Comparison of ENCODE assay signal across 8 mouse cellular contexts in genomic region chr2:132251911-132252310, GRCm38 (mm10). TPM values are rescaled to one million over a fixed set of nuclear protein-coding genes. Genes with fewer than 3 reads are reported as not detected.
DNase-seq lines count a peak whose midpoint lies in the region; ATAC-seq and TF ChIP-seq lines count a peak whose summit lies in the region.

No protein-coding gene starts in this region.

- WGBS in heart, postnatal 0 days: 8% methylated on average over 8 of the region's 8 CpGs
- 12% methylated on average over 8 of the region's 8 CpGs for WGBS in hindbrain, embryonic 14.5 days
- 8% methylated on average over 8 of the region's 8 CpGs for WGBS in midbrain, embryonic 13.5 days

- H3K4me2 ChIP-seq in heart, postnatal 0 days (ENCODE audit: low read depth, low read length): peak overlapping the region; percentile 87
- H3K4me2 ChIP-seq in hindbrain, embryonic 14.5 days (replicated peaks): peak overlapping the region; percentile 94
- peak overlapping the region; percentile 67 for H3K4me2 ChIP-seq in midbrain, embryonic 13.5 days (replicated peaks)

- H3K27ac ChIP-seq in heart, postnatal 0 days (ENCODE audit: low read depth): no peak overlapping the region; the same call in 1 of the 2 replicates
- no peak overlapping the region for H3K27ac ChIP-seq in bone marrow macrophage, adult 2 months (ENCODE audit: insufficient read depth, low read depth, low read length)
- H3K27ac ChIP-seq in hindbrain, embryonic 14.5 days: no peak overlapping the region
- H3K27ac ChIP-seq in midbrain, embryonic 13.5 days: no peak overlapping the region

- DNase-seq in heart, postnatal 0 days (ENCODE audit: low spot score): no peak
- DNase-seq in heart, adult 11 months: no peak
- DNase-seq in hindbrain, embryonic 14.5 days (ENCODE audit: low spot score): no peak
- no peak for DNase-seq in cerebellum, adult 11 months
- no peak for DNase-seq in ovary, postnatal 36 days (ENCODE audit: low spot score)
- DNase-seq in kidney, adult 11 months: no peak

- TF ChIP-seq EP300 in heart, postnatal 0 days (IDR thresholded peaks at IDR 0.05; ENCODE audit: low read depth): no peak

- peak overlapping the region; percentile 64; the same call in 1 of the 2 replicates for H3K9ac ChIP-seq in heart, postnatal 0 days (replicated peaks; ENCODE audit: low read depth, low read length)
- H3K9ac ChIP-seq in hindbrain, embryonic 14.5 days: peak overlapping the region; percentile 55
- peak overlapping the region; percentile 67 for H3K9ac ChIP-seq in midbrain, embryonic 13.5 days (replicated peaks)

- no peaks in the 10 kb centered on the region for H3K9me3 ChIP-seq in heart, postnatal 0 days (replicated peaks; ENCODE audit: control insufficient read depth, low read length)
- H3K9me3 ChIP-seq in hindbrain, embryonic 14.5 days (ENCODE audit: control insufficient read depth, low read length): no peaks in the 10 kb centered on the region
- no peaks in the 10 kb centered on the region for H3K9me3 ChIP-seq in midbrain, embryonic 13.5 days

- no peak for ATAC-seq in heart, postnatal 0 days (ENCODE audit: insufficient read depth, low read depth)
- no peak for ATAC-seq in hindbrain, embryonic 14.5 days (ENCODE audit: low FRiP score)
- no peak for ATAC-seq in midbrain, embryonic 13.5 days

- TF ChIP-seq POLR2A in bone marrow macrophage, adult 2 months (IDR thresholded peaks at IDR 0.05; ENCODE audit: borderline replicate concordance, low read depth, low read length): no peak

- peaks cover 19% of the 10 kb centered on the region for H3K4me1 ChIP-seq in heart, postnatal 0 days (ENCODE audit: control insufficient read depth, insufficient read depth)
- peaks cover 19% of the 10 kb centered on the region for H3K4me1 ChIP-seq in bone marrow macrophage, adult 2 months (ENCODE audit: control insufficient read depth, insufficient read depth, low read length)
- peaks cover 17% of the 10 kb centered on the region for H3K4me1 ChIP-seq in hindbrain, embryonic 14.5 days (replicated peaks; ENCODE audit: control insufficient read depth, insufficient read depth, low read length)
- peaks cover 33% of the 10 kb centered on the region for H3K4me1 ChIP-seq in midbrain, embryonic 13.5 days (replicated peaks)

- H3K4me3 ChIP-seq in heart, postnatal 0 days (ENCODE audit: low read depth, low read length): peak overlapping the region; percentile 67
- peak overlapping the region; percentile 71 for H3K4me3 ChIP-seq in bone marrow macrophage, adult 2 months (ENCODE audit: insufficient read depth, low read length)
- peak overlapping the region; percentile 54 for H3K4me3 ChIP-seq in hindbrain, embryonic 14.5 days (replicated peaks; ENCODE audit: low read length)
- H3K4me3 ChIP-seq in midbrain, embryonic 13.5 days (replicated peaks): peak overlapping the region; percentile 54

- TF ChIP-seq CTCF in heart, postnatal 0 days (IDR thresholded peaks at IDR 0.05; ENCODE audit: low read depth): no peak
- no peak for TF ChIP-seq CTCF in bone marrow macrophage, adult 2 months (IDR thresholded peaks at IDR 0.05; ENCODE audit: low read depth, low read length)

- no peaks in the 10 kb centered on the region for H3K27me3 ChIP-seq in heart, postnatal 0 days (ENCODE audit: control insufficient read depth, insufficient read depth, low read length)
- no peaks in the 10 kb centered on the region for H3K27me3 ChIP-seq in hindbrain, embryonic 14.5 days (ENCODE audit: control insufficient read depth, insufficient read depth, low read length)
- H3K27me3 ChIP-seq in midbrain, embryonic 13.5 days: no peaks in the 10 kb centered on the region

- H3K36me3 ChIP-seq in heart, postnatal 0 days (replicated peaks; ENCODE audit: control insufficient read depth, insufficient read depth, low read length): peaks cover 16% of the 10 kb centered on the region
- peaks cover 18% of the 10 kb centered on the region for H3K36me3 ChIP-seq in hindbrain, embryonic 14.5 days (replicated peaks; ENCODE audit: control insufficient read depth, insufficient read depth)
- H3K36me3 ChIP-seq in midbrain, embryonic 13.5 days: peaks cover 12% of the 10 kb centered on the region; the same call in 1 of the 2 replicates

RNA-seq across cellular contexts. Expression of gene Pcna, which starts 1.2 kb away (rescaled TPM):
- total RNA-seq in heart, postnatal 0 days (2014; rRNA removed; ENCODE audit: low replicate concordance): 142 and 167 TPM in 2 replicates
- 74.8 and 82.4 TPM in 2 replicates for polyA plus RNA-seq in heart, postnatal 0 days (2015; fragmentation: Nextera tagmentation; extraction: Ambion mirVana)
- 318 and 323 TPM in 2 replicates for polyA plus RNA-seq in bone marrow macrophage, adult 2 months (2012; ENCODE audit: insufficient read depth, insufficient read length, missing spikeins)
- polyA plus RNA-seq in hindbrain, embryonic 14.5 days (2014; fragmentation: Nextera tagmentation; extraction: Ambion mirVana): 111 and 120 TPM in 2 replicates
- polyA plus RNA-seq in midbrain, embryonic 13.5 days (2015; fragmentation: Nextera tagmentation; extraction: Ambion mirVana): 157 and 166 TPM in 2 replicates

RNA-seq across cellular contexts. Expression of gene Tmem230, which starts 4.3 kb away (rescaled TPM):
- total RNA-seq in heart, postnatal 0 days (2014; rRNA removed; ENCODE audit: low replicate concordance): 32.5 and 46.1 TPM in 2 replicates
- 37.1 and 41.8 TPM in 2 replicates for polyA plus RNA-seq in heart, postnatal 0 days (2015; fragmentation: Nextera tagmentation; extraction: Ambion mirVana)
- polyA plus RNA-seq in bone marrow macrophage, adult 2 months (2012; ENCODE audit: insufficient read depth, insufficient read length, missing spikeins): 46.9 and 50.0 TPM in 2 replicates
- polyA plus RNA-seq in hindbrain, embryonic 14.5 days (2014; fragmentation: Nextera tagmentation; extraction: Ambion mirVana): 47.1 and 48.8 TPM in 2 replicates
- polyA plus RNA-seq in midbrain, embryonic 13.5 days (2015; fragmentation: Nextera tagmentation; extraction: Ambion mirVana): 53.9 TPM in 2 replicates

RNA-seq across cellular contexts. Expression of gene Cds2, which starts 11.0 kb away (rescaled TPM):
- total RNA-seq in heart, postnatal 0 days (2014; rRNA removed; ENCODE audit: low replicate concordance): 61.5 and 74.0 TPM in 2 replicates
- polyA plus RNA-seq in heart, postnatal 0 days (2015; fragmentation: Nextera tagmentation; extraction: Ambion mirVana): 22.6 and 26.7 TPM in 2 replicates
- polyA plus RNA-seq in bone marrow macrophage, adult 2 months (2012; ENCODE audit: insufficient read depth, insufficient read length, missing spikeins): 45.9 and 57.8 TPM in 2 replicates
- polyA plus RNA-seq in hindbrain, embryonic 14.5 days (2014; fragmentation: Nextera tagmentation; extraction: Ambion mirVana): 57.2 and 59.9 TPM in 2 replicates
- 24.4 and 28.4 TPM in 2 replicates for polyA plus RNA-seq in midbrain, embryonic 13.5 days (2015; fragmentation: Nextera tagmentation; extraction: Ambion mirVana)
